Mouse (Mus musculus): ENCODE measurements around the gene Asns. TPM values are rescaled to one million over a fixed set of nuclear protein-coding genes. Genes with fewer than 3 reads are reported as not detected.

Asns gene
- polyA plus RNA-seq, 1 experiment, result 9.4 TPM

GRCm38 (mm10) chr6:7728241-7728640 lies 35.2 kb upstream of the Asns start:
- Histone ChIP-seq H3K27me3 (ENCODE audit: control insufficient read depth, insufficient read depth, low read length) (no peaks in the 10 kb centered on the region), H3K4me3 (ENCODE audit: extremely low read depth, insufficient read depth, insufficient read length) (no peak overlapping the region), H3K36me3 (ENCODE audit: control insufficient read depth, insufficient read depth, low read length) (no peaks in the 10 kb centered on the region), H3K27ac (ENCODE audit: insufficient read depth, low read length) (no peak overlapping the region), H3K4me1 (ENCODE audit: control insufficient read depth, insufficient read depth, insufficient read length) (no peaks in the 10 kb centered on the region)
- no peak for DNase-seq (ENCODE audit: low read depth in 1 of 2, low spot score in 2 of 2)
- no peak for TF ChIP-seq POLR2A (IDR thresholded peaks at IDR 0.05; ENCODE audit: low read depth, low read length)
- TF ChIP-seq CTCF (IDR thresholded peaks at IDR 0.05; ENCODE audit: extremely low read depth, insufficient read depth, insufficient read length, insufficient replicate concordance), result no peak
- WGBS, result 79% methylated on average over 5 of the region's 5 CpGs

GRCm38 (mm10) chr6:7716236-7716635 lies 23.2 kb upstream of the Asns start:
- Histone ChIP-seq H3K27me3 (ENCODE audit: control insufficient read depth, insufficient read depth, low read length) (no peaks in the 10 kb centered on the region), H3K4me3 (ENCODE audit: extremely low read depth, insufficient read depth, insufficient read length) (no peak overlapping the region), H3K4me1 (ENCODE audit: control insufficient read depth, insufficient read depth, insufficient read length) (no peaks in the 10 kb centered on the region), H3K27ac (ENCODE audit: insufficient read depth, low read length) (no peak overlapping the region), H3K36me3 (ENCODE audit: control insufficient read depth, insufficient read depth, low read length) (no peaks in the 10 kb centered on the region)
- TF ChIP-seq CTCF (IDR thresholded peaks at IDR 0.05; ENCODE audit: extremely low read depth, insufficient read depth, insufficient read length, insufficient replicate concordance) (no peak), POLR2A (IDR thresholded peaks at IDR 0.05; ENCODE audit: low read depth, low read length) (no peak)
- DNase-seq (ENCODE audit: low read depth in 1 of 2, low spot score in 2 of 2), result no peak
- WGBS, result 83% methylated on average over 4 of the region's 4 CpGs

GRCm38 (mm10) chr6:7714230-7714629 lies 21.2 kb upstream of the Asns start:
- no peak for DNase-seq (ENCODE audit: low read depth in 1 of 2, low spot score in 2 of 2)
- Histone ChIP-seq H3K4me1 (ENCODE audit: control insufficient read depth, insufficient read depth, insufficient read length) (no peaks in the 10 kb centered on the region), H3K27ac (ENCODE audit: insufficient read depth, low read length) (no peak overlapping the region), H3K4me3 (ENCODE audit: extremely low read depth, insufficient read depth, insufficient read length) (no peak overlapping the region), H3K27me3 (ENCODE audit: control insufficient read depth, insufficient read depth, low read length) (no peaks in the 10 kb centered on the region), H3K36me3 (ENCODE audit: control insufficient read depth, insufficient read depth, low read length) (no peaks in the 10 kb centered on the region)
- 78% methylated on average over 2 of the region's 2 CpGs for WGBS
- TF ChIP-seq POLR2A (IDR thresholded peaks at IDR 0.05; ENCODE audit: low read depth, low read length) (no peak), CTCF (IDR thresholded peaks at IDR 0.05; ENCODE audit: extremely low read depth, insufficient read depth, insufficient read length, insufficient replicate concordance) (no peak)

DNA sequence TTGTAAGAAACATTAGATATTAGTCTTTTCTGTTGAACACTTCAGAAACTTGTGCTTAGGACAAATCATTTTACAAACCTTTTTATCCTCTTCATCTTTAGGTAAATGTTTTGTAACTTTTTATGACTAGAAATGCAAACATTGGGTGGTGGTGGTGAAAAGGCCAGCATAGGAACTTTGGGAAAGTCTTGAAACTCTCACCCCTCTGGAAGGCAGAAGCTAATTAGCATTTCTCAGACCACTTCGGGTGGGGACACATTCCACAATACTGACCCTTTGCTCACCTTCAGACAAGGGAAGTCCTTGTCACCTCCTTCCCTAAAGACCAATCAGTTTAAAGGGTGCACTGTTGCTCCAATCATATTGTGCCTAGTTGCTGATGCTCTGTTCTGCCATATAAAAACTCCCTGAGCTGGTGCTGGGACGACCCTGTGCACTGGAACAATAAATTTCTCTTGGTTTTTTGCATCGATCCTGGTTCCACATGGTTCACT lies 18.8 kb upstream of the Asns start:
- Histone ChIP-seq H3K36me3 (ENCODE audit: control insufficient read depth, insufficient read depth, low read length) (no peaks in the 10 kb centered on the region), H3K27ac (ENCODE audit: insufficient read depth, low read length) (no peak overlapping the region), H3K4me3 (ENCODE audit: extremely low read depth, insufficient read depth, insufficient read length) (no peak overlapping the region), H3K27me3 (ENCODE audit: control insufficient read depth, insufficient read depth, low read length) (no peaks in the 10 kb centered on the region), H3K4me1 (ENCODE audit: control insufficient read depth, insufficient read depth, insufficient read length) (no peaks in the 10 kb centered on the region)
- DNase-seq (ENCODE audit: low read depth in 1 of 2, low spot score in 2 of 2), result no peak
- TF ChIP-seq POLR2A (IDR thresholded peaks at IDR 0.05; ENCODE audit: low read depth, low read length) (no peak), CTCF (IDR thresholded peaks at IDR 0.05; ENCODE audit: extremely low read depth, insufficient read depth, insufficient read length, insufficient replicate concordance) (no peak)
- WGBS, result 69% methylated on average over 3 of the region's 3 CpGs

DNA sequence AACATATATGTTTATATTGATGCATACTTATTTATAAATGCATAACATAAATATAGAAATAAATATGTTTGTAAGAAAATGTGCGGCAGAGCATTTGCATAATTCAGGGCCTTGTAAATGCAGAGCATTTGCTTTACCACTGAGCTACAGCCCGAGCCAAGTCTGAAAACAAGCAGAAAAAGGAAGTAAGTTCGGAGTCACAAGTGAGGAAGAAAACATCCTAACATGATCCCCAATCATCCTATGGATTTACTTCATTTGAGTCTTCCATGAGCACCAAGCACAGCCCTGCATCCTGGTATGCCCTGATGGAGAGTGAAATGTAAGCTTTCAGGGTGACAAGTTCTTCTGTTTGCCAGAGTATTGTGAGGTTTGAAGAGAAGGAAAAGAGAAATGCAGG lies 15.2 kb upstream of the Asns start:
- TF ChIP-seq CTCF (IDR thresholded peaks at IDR 0.05; ENCODE audit: extremely low read depth, insufficient read depth, insufficient read length, insufficient replicate concordance), result no peak
- no peak for TF ChIP-seq POLR2A (IDR thresholded peaks at IDR 0.05; ENCODE audit: low read depth, low read length)
- Histone ChIP-seq H3K36me3 (ENCODE audit: control insufficient read depth, insufficient read depth, low read length) (no peaks in the 10 kb centered on the region), H3K27me3 (ENCODE audit: control insufficient read depth, insufficient read depth, low read length) (no peaks in the 10 kb centered on the region), H3K4me1 (ENCODE audit: control insufficient read depth, insufficient read depth, insufficient read length) (no peaks in the 10 kb centered on the region), H3K4me3 (ENCODE audit: extremely low read depth, insufficient read depth, insufficient read length) (no peak overlapping the region), H3K27ac (ENCODE audit: insufficient read depth, low read length) (no peak overlapping the region)
- DNase-seq (ENCODE audit: low read depth in 1 of 2, low spot score in 2 of 2), result no peak
- 50% methylated on average over 3 of the region's 3 CpGs for WGBS

DNA sequence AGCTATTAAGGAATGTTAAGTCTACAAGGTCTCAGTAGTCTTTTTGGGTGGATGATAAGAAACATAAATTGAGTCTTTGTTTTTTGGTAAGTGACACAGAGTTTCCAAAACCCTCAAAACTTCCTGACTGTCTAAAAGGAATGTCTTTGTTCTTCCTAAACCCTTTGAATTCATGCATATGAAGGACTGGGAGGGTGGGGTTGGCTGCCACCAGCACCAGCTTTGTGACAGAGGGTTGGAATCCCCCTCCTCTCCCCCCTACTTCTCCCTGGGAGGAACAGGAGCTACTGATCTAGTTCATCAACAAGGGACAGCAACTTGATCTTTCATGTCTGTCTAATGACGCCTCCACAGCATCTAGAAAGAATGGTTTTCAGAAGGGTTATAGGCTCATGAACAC lies 13.7 kb upstream of the Asns start:
- DNase-seq (ENCODE audit: low read depth in 1 of 2, low spot score in 2 of 2), result no peak
- H3K4me3 ChIP-seq (ENCODE audit: extremely low read depth, insufficient read depth, insufficient read length), result no peak overlapping the region
- 90% methylated on average over 1 of the region's 1 CpGs for WGBS
- no peaks in the 10 kb centered on the region for H3K4me1 ChIP-seq (ENCODE audit: control insufficient read depth, insufficient read depth, insufficient read length)
- H3K27ac ChIP-seq (ENCODE audit: insufficient read depth, low read length), result no peak overlapping the region
- no peaks in the 10 kb centered on the region for H3K27me3 ChIP-seq (ENCODE audit: control insufficient read depth, insufficient read depth, low read length)
- TF ChIP-seq POLR2A (IDR thresholded peaks at IDR 0.05; ENCODE audit: low read depth, low read length) (no peak), CTCF (IDR thresholded peaks at IDR 0.05; ENCODE audit: extremely low read depth, insufficient read depth, insufficient read length, insufficient replicate concordance) (no peak)
- no peaks in the 10 kb centered on the region for H3K36me3 ChIP-seq (ENCODE audit: control insufficient read depth, insufficient read depth, low read length)

DNA sequence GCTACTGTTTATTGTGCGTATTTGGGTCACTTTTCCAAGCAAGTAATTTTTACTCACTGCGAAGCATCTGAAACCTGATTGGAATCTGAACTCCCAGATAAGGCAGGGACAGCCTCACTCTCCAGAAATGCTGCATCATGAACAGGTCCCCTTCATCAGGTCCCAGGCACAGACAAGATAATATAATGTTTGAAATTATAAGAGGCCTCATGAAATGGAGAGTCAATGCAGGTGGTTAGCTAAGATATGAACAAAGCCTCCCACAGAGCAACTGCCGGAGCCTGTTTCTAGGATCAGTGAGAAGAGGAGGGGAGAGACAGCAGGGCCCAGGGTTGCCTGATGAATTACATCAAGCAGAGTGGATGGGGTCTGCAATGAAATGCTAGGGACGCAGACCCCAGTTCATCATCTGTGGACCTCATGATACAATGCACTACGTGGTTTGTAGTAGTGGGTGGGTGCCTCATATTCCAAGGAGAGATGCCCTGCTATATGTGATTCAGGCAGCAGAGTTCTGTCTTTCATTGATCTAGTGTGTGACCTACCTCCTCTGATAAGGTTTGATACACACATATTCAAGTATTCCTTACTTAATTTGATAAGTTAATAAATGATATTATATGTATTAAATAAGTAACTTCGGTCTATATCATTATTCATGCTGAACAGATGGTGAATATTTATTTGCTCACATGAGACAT lies 5.1 kb upstream of the Asns start:
- TF ChIP-seq CTCF (IDR thresholded peaks at IDR 0.05; ENCODE audit: extremely low read depth, insufficient read depth, insufficient read length, insufficient replicate concordance), result no peak
- no peak for TF ChIP-seq POLR2A (IDR thresholded peaks at IDR 0.05; ENCODE audit: low read depth, low read length)
- peaks cover 1% of the 10 kb centered on the region; the same call in 1 of the 2 replicates for H3K27me3 ChIP-seq (ENCODE audit: control insufficient read depth, insufficient read depth, low read length)
- H3K36me3 ChIP-seq (ENCODE audit: control insufficient read depth, insufficient read depth, low read length), result no peaks in the 10 kb centered on the region
- no peak overlapping the region for H3K27ac ChIP-seq (ENCODE audit: insufficient read depth, low read length)
- H3K4me1 ChIP-seq (ENCODE audit: control insufficient read depth, insufficient read depth, insufficient read length), result 0 out of 2 replicates have a peak, but pooled peaks cover 1% of the 10 kb centered on the region
- WGBS, result 78% methylated on average over 6 of the region's 6 CpGs
- no peak overlapping the region for H3K4me3 ChIP-seq (ENCODE audit: extremely low read depth, insufficient read depth, insufficient read length)
- DNase-seq (ENCODE audit: low read depth in 1 of 2, low spot score in 2 of 2), result no peak
